Mouse (Mus musculus) testis, adult 2 months (tissue): ENCODE measurements around the gene Samd8. TPM values are rescaled to one million over a fixed set of nuclear protein-coding genes. Genes with fewer than 3 reads are reported as not detected.

ENCODE experiments used
- H3K27ac ChIP-seq: fragments of 200-500 bp; 2 replicates; pipeline ENCODE4 v1.5.1; 2012; ENCODE audit warnings: low read depth, low read length; ENCODE audit not compliant: control insufficient read depth, insufficient read depth
- H3K27me3 ChIP-seq: fragments of 200-500 bp; 2 replicates; pipeline ENCODE4 v1.6.1; 2012; ENCODE audit warnings: mild to moderate bottlenecking, low read length, moderate library complexity; ENCODE audit not compliant: control insufficient read depth, insufficient read depth
- H3K36me3 ChIP-seq: fragments of 200-500 bp; 2 replicates; pipeline ENCODE4 v1.6.1; 2012; ENCODE audit warnings: mild to moderate bottlenecking, low read length; ENCODE audit not compliant: control insufficient read depth, insufficient read depth
- H3K4me1 ChIP-seq: fragments of 200-500 bp; 2 replicates; pipeline ENCODE4 v1.6.1; 2012; ENCODE audit warnings: low read length; ENCODE audit not compliant: control insufficient read depth, insufficient read depth
- H3K4me3 ChIP-seq: fragments of 200-500 bp; 2 replicates; pipeline ENCODE4 v1.5.1; 2012; ENCODE audit warnings: low read depth, mild to moderate bottlenecking, low read length, moderate library complexity, mixed read lengths; ENCODE audit not compliant: control insufficient read depth
- CTCF ChIP-seq: fragments of 200-500 bp; IDR thresholded peaks from 2 replicates; pipeline ENCODE4 v1.5.1; 2012; ENCODE audit warnings: low read depth, mild to moderate bottlenecking, inconsistent platforms, low read length, moderate library complexity; ENCODE audit not compliant: control insufficient read depth, insufficient read depth, insufficient replicate concordance
- POLR2A ChIP-seq: fragments of 200-500 bp; IDR thresholded peaks from 2 replicates; pipeline ENCODE4 v1.6.1; 2012; ENCODE audit warnings: low read depth, mild to moderate bottlenecking, inconsistent platforms, low read length, moderate library complexity; ENCODE audit not compliant: control insufficient read depth
- polyA plus RNA-seq: library from polyadenylated mRNA; depleted of rRNA; stranded (reverse); fragments of >200 nt; gene quantifications from 2 replicates; pipeline ENCODE4 v1.2.3, GENCODE M21; 2012

Samd8 gene
- polyA plus RNA-seq, 1 experiment: 118 TPM

GRCm38 (mm10) chr14:21763736-21764135 is 13.4 kb downstream of the Samd8 start:
- Histone ChIP-seq H3K27me3 (no peaks in the 10 kb centered on the region), H3K4me3 (no peak overlapping the region), H3K27ac (no peak overlapping the region), H3K4me1 (peaks cover 2% of the 10 kb centered on the region), H3K36me3 (no peaks in the 10 kb centered on the region)
- no peak for TF ChIP-seq POLR2A

- no peaks in the 10 kb centered on the region for H3K36me3 ChIP-seq
- no peaks in the 10 kb centered on the region for H3K27me3 ChIP-seq
- no peak for TF ChIP-seq POLR2A
- no peak for TF ChIP-seq CTCF
- H3K4me3 ChIP-seq: no peak overlapping the region
- H3K4me1 ChIP-seq: peaks cover 2% of the 10 kb centered on the region
- no peak overlapping the region for H3K27ac ChIP-seq
Observed at GRCm38 (mm10) chr14:21764646-21765045, 14.3 kb downstream of the Samd8 start.

- H3K27me3 ChIP-seq: no peaks in the 10 kb centered on the region
- H3K4me1 ChIP-seq: peaks cover 2% of the 10 kb centered on the region
- peak overlapping the region; percentile 57 for H3K27ac ChIP-seq
- H3K4me3 ChIP-seq: no peak overlapping the region
- no peaks in the 10 kb centered on the region for H3K36me3 ChIP-seq
- TF ChIP-seq CTCF (no peak), POLR2A (no peak)
Observed at GRCm38 (mm10) chr14:21765754-21766397, 15.5 kb downstream of the Samd8 start.

GRCm38 (mm10) chr14:21766398-21766958 is 16.1 kb downstream of the Samd8 start:
- H3K36me3 ChIP-seq: no peaks in the 10 kb centered on the region
- peaks cover 2% of the 10 kb centered on the region for H3K4me1 ChIP-seq
- peak overlapping the region; percentile 57; the same call in 1 of the 2 replicates for H3K27ac ChIP-seq
- no peak overlapping the region for H3K4me3 ChIP-seq
- no peaks in the 10 kb centered on the region for H3K27me3 ChIP-seq
- no peak for TF ChIP-seq POLR2A
- TF ChIP-seq CTCF: no peak

GRCm38 (mm10) chr14:21772506-21773281 is 22.4 kb downstream of the Samd8 start:
- no peaks in the 10 kb centered on the region for H3K4me1 ChIP-seq
- no peaks in the 10 kb centered on the region for H3K27me3 ChIP-seq
- TF ChIP-seq POLR2A: no peak
- no peaks in the 10 kb centered on the region; the same call in none of the 2 replicates for H3K36me3 ChIP-seq
- no peak overlapping the region for H3K4me3 ChIP-seq
- no peak overlapping the region for H3K27ac ChIP-seq

GRCm38 (mm10) chr14:21773946-21774345 is 23.6 kb downstream of the Samd8 start:
- no peak overlapping the region for H3K27ac ChIP-seq
- no peaks in the 10 kb centered on the region for H3K27me3 ChIP-seq
- no peaks in the 10 kb centered on the region; the same call in none of the 2 replicates for H3K36me3 ChIP-seq
- H3K4me3 ChIP-seq: no peak overlapping the region
- no peak for TF ChIP-seq CTCF
- TF ChIP-seq POLR2A: no peak
- H3K4me1 ChIP-seq: no peaks in the 10 kb centered on the region

- TF ChIP-seq POLR2A (no peak), CTCF (no peak)
- no peaks in the 10 kb centered on the region for H3K4me1 ChIP-seq
- H3K27me3 ChIP-seq: no peaks in the 10 kb centered on the region
- no peak overlapping the region for H3K27ac ChIP-seq
- no peak overlapping the region for H3K4me3 ChIP-seq
- H3K36me3 ChIP-seq: no peaks in the 10 kb centered on the region; the same call in none of the 2 replicates
Observed at GRCm38 (mm10) chr14:21776201-21776600, 25.9 kb downstream of the Samd8 start.
